Mouse (Mus musculus): ENCODE results near the gene Tnfsf9.
"Not testable (repeated sequence)": the region's sequence is repeated elsewhere in the genome, so short reads cannot be mapped to it uniquely, and the experiment has no call there.

The Tnfsf9 gene

GRCm38 (mm10) chr17:57095855-57096622, 9.1 kb upstream of the Tnfsf9 start:
- peak; percentile 54 for DNase-seq (ENCODE audit: low read depth, low spot score)

DNA sequence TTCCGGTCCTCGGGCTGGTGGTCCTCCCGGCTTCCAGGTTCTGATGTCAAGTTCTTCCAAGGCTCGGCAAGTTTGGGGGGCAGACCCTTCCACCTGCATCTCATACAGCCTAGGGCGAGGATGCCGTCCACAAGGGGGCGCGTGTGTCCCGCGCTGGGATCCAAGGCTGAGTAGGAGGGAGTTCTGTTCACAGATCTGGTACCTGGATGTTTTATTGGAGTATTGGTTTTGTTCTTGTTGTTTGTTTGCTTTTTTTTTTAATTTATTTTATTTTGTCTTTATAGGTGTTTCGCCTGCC, 8.6 kb upstream of the Tnfsf9 start:
- peak; percentile 39 for DNase-seq (ENCODE audit: low read depth, low spot score)

DNA sequence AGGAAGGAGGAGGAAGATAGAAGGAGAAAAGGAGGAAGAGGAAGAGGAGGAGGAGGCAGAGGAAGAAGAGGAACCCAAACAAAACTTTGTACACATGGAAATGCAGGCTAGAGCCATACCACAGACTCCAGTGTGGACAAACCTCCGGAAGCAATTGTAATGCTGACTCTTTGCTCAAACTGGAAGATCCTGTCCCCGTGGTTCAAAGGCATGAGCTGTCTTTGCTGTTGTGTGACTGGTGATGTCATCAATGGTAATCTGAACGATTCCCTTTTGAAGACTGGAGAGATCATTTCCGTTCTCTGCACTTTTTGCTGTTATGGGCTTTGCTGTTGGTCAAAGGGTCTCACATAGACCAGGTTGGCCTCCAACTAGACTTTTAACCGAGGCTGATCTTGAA, 6.8 kb upstream of the Tnfsf9 start:
- no peak for DNase-seq (ENCODE audit: low read depth, low spot score)

- no peak for DNase-seq (ENCODE audit: low read depth, low spot score)
Observed at GRCm38 (mm10) chr17:57099629-57100325, 5.3 kb upstream of the Tnfsf9 start.

GRCm38 (mm10) chr17:57102276-57102675, 2.8 kb upstream of the Tnfsf9 start:
- DNase-seq (ENCODE audit: low read depth, low spot score), result peak; percentile 45

GRCm38 (mm10) chr17:57104496-57104895, 629 bp upstream of the Tnfsf9 start:
- no peak for DNase-seq (ENCODE audit: low read depth, low spot score)

- DNase-seq (ENCODE audit: low read depth, low spot score), result no peak
Observed at GRCm38 (mm10) chr17:57106035-57106368, 877 bp downstream of the Tnfsf9 start.

GRCm38 (mm10) chr17:57107064-57107463, 1.9 kb downstream of the Tnfsf9 start:
- no peak for DNase-seq (ENCODE audit: low read depth, low spot score)

DNA sequence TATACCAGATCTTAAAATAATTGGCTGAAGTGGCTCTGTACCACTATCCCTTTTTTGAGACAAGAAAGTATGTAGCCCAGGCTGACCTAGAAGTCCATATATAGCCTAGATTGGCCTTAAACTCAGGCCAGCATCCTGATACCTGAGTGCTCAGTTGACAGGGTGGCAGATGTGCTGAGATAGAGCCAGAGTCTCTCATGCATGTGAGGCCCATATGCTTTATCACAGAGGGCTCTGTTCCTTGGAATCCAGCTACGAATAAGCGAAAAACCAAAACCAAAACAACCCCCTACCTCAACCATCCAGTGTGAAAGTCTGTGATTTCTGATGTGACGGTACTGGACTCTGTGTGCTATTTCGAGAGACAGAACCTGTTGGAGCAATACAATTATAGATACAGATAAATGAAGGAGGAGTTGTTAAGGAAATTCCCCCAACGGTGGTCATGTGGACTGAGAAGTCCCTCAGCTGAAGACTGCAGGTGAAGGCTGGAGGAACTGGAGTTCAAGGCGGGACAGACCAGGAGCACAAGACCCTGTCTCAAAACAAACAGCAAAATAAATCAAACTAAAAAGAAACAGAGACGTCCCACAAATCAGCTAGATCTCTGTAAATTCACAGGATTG, 3.0 kb downstream of the Tnfsf9 start:
- no peak for DNase-seq (ENCODE audit: low read depth, low spot score)

- no peak for DNase-seq (ENCODE audit: low read depth, low spot score)
Observed at GRCm38 (mm10) chr17:57108666-57109171, 3.6 kb downstream of the Tnfsf9 start.

DNA sequence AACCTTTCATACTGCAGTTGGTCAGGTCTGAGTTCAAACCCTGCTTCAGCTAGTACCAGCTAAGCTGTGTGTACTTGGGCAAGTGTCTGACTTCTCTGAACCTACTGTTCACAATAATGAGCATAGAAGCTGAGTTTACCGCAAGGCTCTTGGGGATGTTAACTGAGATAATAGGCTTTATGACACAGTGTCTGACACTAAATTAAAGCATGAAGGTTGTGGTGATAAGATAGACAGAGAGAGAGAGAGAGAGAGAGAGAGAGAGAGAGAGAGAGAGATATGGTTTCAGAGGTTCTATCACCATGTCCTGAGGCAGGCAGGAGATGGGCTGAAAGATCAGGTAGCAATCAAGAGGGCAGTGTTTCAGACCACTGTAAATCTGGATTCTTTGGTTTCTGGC, 4.9 kb downstream of the Tnfsf9 start:
- no peak for DNase-seq (ENCODE audit: low read depth, low spot score)

DNA sequence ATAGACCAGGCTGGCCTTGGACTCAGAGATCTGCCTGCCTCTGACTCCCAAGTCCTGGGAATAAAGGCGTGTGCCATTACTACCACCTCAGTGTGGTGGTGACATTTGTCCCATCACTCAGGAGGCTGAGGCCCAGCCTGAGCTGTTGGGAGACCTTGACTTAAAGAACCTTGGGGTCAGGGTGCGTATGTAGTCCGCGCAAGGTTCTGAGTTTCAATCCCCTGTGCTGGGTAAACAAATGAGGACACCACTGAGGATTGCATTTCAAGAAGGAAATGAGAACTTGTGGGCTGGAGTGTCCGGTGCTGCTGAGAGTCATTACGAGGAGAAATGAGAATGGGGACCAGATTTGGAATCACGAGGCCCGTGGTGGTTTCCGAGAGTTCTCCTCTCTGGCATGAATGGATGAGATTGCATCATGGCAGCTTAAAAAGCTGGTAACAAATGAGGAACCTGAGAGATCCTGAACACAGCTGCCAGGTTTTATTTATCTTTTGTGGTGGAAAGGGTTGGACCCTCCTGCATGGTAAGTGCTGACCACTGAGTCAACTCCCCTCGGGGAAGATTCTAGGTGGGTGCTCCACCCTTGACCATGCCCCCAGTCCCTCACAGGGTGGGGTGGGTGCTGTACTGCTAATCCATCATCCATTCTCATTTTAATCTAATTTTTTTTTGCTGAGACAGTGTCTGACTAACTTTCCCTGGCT, 7.8 kb downstream of the Tnfsf9 start:
- peak; percentile 34 for DNase-seq (ENCODE audit: low read depth, low spot score)

DNA sequence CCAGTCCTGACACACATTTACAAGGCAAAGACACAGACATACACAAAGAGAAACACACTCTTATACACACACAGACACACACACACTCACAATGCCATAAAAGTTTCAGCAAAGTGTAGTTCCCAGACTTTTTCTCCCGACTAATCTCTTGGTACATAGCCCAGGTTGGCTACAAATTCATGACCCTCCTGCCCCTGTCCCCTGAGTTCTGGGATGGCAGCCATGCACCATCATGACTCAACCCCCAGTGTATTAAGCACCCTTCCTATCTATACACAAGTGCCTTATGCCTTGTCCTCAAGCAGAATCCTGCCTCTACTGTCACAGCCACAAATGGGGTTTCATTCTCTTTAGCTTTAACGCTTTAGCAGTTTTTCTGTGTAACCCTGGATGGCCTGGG, 11.7 kb downstream of the Tnfsf9 start:
- no peak for DNase-seq (ENCODE audit: low read depth, low spot score)

DNA sequence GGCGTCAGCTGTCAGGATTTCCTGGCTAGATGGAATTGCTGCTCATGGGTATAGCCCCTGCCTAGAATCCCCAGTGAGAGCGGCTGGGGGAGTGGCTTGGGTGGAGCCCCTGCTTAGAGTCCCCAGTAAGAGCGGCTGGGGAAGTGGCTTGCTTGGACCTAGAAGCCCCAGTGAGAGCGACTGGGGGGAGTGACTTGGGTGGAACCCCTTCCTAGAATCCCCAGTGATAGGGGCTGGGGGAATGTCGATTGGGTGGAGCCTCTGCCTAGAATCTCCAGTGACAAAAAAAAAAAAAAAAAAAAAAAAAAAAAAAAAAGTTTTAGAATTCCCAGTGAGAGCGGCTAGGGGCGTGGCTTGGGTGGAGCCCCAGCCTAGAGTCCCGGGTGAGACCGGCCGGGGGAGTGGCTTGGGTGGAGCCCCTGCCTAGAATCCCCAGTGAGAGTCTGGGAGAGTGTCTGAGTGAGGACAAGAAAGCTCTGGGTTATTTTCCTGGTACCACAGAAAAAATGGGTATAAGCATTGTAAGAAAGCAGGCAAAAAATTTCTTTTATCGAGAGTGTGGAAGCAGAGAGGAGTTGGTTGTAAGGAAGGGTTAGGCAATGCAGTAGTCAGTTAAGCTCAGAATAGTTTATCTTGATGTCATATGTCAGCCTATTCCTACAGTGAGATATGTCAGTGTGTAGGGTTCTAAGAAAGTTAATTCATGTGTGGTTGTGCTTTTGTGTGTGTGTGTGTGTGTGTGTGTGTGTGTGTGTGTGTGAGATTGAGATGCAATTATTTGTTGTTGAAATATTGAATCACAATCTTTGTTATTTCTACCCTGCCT, 13.6 kb downstream of the Tnfsf9 start:
- DNase-seq (ENCODE audit: low read depth, low spot score), result no peak

- DNase-seq (ENCODE audit: low read depth, low spot score), result no peak
Observed at GRCm38 (mm10) chr17:57121856-57122255, 16.7 kb downstream of the Tnfsf9 start.

DNA sequence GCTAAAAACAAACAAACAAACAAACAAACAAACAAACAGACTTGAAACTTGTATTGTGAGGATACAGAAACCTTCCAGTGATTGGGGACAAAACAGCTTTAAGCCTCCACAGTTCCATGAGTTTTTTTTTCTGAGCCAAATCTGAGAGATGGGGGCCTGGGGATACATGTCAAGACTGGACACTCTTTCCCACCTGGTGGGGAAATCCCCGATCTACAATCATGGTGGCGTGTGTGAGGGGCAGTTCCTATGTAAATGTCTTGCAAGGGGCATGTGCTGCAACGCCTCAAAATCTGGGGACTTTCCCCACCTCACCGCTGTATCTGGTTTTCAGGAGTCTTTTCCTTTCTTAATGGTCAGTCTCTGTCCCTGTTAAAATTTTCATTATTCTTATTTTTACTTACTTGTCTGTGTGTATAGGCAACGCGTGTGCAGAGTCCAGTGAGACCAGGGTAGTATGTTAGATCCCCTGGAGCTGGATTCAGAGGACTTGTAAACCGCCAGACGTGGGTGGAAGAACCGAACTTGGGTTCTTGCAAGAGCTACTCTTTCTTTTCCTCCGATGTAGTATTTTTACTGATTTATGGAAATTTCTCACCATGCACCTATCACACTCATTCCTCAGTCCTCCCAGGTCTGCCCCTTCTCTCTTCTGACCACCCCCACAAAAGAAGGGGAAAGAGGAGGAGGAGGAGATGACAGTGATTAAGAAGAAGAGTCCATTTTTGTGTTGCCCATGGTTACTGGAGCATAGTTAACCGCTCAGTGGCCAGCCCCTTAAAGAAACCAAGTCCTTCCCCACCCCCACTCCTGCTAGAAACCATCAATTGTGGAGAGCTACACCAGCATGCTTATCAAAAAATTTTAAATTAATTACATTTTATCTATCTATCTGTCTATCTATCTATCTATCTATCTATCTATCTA, 18.3 kb downstream of the Tnfsf9 start:
- no peak for DNase-seq (ENCODE audit: low read depth, low spot score)

- DNase-seq (ENCODE audit: low read depth, low spot score), result no peak
Observed at GRCm38 (mm10) chr17:57124792-57125191, 19.7 kb downstream of the Tnfsf9 start.

DNA sequence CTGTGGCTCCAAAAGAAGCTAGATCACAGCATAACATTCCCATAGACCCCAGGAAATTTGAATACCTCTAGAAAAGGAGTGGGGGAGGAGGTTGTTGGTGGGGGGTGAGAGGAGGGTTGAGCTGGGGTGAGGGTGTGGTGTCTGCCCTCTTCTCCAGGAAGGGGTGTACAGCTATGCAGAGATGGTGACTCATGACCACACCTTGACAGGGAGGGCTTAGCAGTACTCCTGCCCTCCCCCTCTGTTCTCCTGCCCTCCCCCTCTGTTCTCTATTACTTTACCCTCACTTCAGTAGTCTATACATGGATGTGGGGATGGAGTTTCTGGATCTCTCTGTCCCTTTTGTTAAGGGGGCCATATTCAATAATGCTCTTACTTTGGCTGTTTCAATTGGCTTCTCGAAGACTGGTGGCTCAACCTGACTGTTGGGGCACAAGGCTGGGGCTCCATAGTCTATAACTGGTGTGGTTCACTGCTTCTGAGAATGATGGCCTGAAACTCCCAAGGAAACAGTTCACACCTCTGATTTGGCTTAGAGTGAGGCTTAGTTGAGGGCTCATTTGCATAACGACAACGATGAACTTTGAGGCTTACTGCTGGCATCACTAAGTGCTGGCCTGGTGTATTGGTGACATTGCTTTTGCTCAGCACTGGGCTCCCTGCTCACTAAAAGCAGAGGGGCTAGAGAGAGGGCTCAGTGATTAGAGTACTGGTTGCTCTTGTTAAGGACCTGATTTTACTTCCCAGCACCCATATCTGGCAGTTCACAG, 20.9 kb downstream of the Tnfsf9 start:
- no peak for DNase-seq (ENCODE audit: low read depth, low spot score)

DNA sequence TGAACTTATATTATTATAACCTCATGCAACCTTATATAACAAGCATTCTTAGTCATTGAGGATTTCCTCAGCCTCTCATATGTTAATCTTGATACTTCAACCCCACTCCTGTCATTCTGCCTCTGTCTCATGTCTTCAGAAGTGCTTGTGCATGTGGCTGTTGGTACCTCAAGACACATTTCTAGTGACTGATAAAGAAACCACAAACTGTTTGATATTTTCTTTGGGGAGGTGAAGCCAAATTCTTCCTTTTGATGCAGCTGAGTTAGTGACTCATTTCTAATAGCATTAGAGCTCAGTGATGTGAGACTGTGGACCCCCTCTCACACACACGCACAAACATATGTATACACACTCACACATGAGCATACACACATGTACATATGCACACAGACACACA, 26.7 kb downstream of the Tnfsf9 start:
- no peak for DNase-seq (ENCODE audit: low read depth, low spot score)

DNA sequence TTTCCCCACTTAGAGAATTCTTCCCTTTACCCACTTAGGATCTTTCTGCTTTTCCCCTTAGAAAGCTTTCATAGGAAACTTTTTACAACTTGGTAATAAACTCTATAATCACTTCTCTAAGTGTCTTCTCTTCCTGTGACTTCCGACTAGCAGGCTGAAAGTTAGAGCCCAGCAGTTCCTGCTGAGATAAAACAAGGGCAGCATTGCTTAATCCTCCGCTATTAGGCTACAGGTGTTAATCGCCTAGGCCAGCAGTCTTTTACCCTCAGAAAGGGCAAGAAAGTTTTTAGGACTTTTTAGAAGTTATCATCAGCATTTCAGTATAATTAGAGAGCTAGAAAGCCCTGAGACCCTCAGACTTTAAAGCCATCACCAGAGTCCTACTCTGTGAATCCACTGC, 28.9 kb downstream of the Tnfsf9 start:
- not testable (repeated sequence) for DNase-seq (ENCODE audit: low read depth, low spot score)
